ENCODE assay signal across 8 mouse cellular contexts in the genomic region with DNA sequence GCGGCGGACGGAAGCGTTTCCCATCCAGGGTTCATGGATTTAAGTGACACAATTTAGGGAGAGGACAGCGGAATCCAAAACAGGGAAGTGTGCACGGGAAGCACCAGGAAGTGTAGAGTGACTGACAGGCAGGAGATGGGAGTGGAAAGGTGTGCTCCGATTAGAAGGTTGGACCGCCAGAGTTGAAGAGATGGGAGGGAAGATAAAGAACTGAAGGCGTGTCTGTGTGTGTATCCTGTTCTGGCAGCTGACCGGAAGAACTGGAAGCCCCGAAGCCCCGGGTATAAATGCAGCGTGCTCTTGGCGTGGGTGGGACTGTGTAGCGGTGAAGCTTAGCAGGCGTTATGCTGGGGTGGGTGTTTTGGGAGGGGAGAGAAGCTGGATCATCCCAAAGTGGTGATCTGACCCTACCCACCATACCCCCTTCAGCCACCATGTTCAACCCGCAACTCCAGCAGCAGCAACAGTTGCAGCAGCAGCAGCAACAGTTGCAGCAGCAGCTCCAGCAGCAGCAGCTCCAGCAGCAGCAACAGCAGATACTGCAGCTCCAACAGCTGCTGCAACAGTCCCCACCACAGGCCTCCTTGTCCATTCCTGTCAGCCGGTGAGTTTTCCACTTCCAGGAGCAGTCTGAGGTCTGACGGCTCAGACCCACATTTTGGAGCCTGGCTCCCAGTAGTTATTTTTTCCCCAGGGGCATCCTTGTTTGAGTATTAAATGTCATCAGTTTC. TPM values are rescaled to one million over a fixed set of nuclear protein-coding genes. Genes with fewer than 3 reads are reported as not detected.
A peak's percentile ranks its signal among the peaks of the same experiment; 100 is the strongest.
DNase-seq lines count a peak whose midpoint lies in the region; ATAC-seq and TF ChIP-seq lines count a peak whose summit lies in the region.

No protein-coding gene starts in this region.

- peak overlapping the region; percentile 64 for H3K4me3 ChIP-seq in embryonic fibroblast, embryonic 13.5 days (ENCODE audit: insufficient read depth, low read length)
- H3K4me3 ChIP-seq in intestine, embryonic 14.5 days (ENCODE audit: low read depth, low read length): peak overlapping the region; percentile 80
- H3K4me3 ChIP-seq in lung, postnatal 0 days (ENCODE audit: low read depth, low read length): peak overlapping the region; percentile 76
- peak overlapping the region; percentile 78 for H3K4me3 ChIP-seq in stomach, embryonic 16.5 days (replicated peaks; ENCODE audit: low read length)

- H3K4me2 ChIP-seq in intestine, embryonic 14.5 days (ENCODE audit: low read length): peak overlapping the region; percentile 69
- H3K4me2 ChIP-seq in lung, postnatal 0 days (replicated peaks; ENCODE audit: low read depth, low read length): peak overlapping the region; percentile 77
- peak overlapping the region; percentile 66 for H3K4me2 ChIP-seq in stomach, embryonic 16.5 days (ENCODE audit: low read depth, low read length)

- no peaks in the 10 kb centered on the region; the same call in 1 of the 2 replicates for H3K4me1 ChIP-seq in embryonic fibroblast, embryonic 13.5 days (ENCODE audit: control insufficient read depth, insufficient read depth, low read length)
- peaks cover 15% of the 10 kb centered on the region; the same call in 1 of the 2 replicates for H3K4me1 ChIP-seq in intestine, embryonic 14.5 days (replicated peaks; ENCODE audit: control insufficient read depth, insufficient read depth, low read length)
- peaks cover 6% of the 10 kb centered on the region for H3K4me1 ChIP-seq in lung, postnatal 0 days (ENCODE audit: insufficient read depth, low read depth, low read length)
- H3K4me1 ChIP-seq in stomach, embryonic 16.5 days (ENCODE audit: control insufficient read depth, insufficient read depth, low read length): peaks cover 16% of the 10 kb centered on the region; the same call in 1 of the 2 replicates

- 9% methylated on average over 19 of the region's 19 CpGs for WGBS in intestine, embryonic 14.5 days
- 8% methylated on average over 18 of the region's 19 CpGs for WGBS in lung, postnatal 0 days
- WGBS in stomach, embryonic 16.5 days: 6% methylated on average over 19 of the region's 19 CpGs

- no peak for TF ChIP-seq POLR2A in embryonic fibroblast, embryonic 13.5 days (IDR thresholded peaks at IDR 0.05; ENCODE audit: low read depth, low read length)

- H3K27ac ChIP-seq in embryonic fibroblast, embryonic 13.5 days (ENCODE audit: insufficient read depth, low read length): peak overlapping the region; percentile 44
- H3K27ac ChIP-seq in intestine, embryonic 14.5 days (ENCODE audit: low read depth): peak overlapping the region; percentile 92
- H3K27ac ChIP-seq in lung, postnatal 0 days (ENCODE audit: low read length): peak overlapping the region; percentile 93
- peak overlapping the region; percentile 95 for H3K27ac ChIP-seq in stomach, embryonic 16.5 days (ENCODE audit: low read length)

- TF ChIP-seq CTCF in embryonic fibroblast, embryonic 13.5 days (IDR thresholded peaks at IDR 0.05; ENCODE audit: borderline replicate concordance, insufficient read depth, low read length): no peak
- TF ChIP-seq CTCF in lung, postnatal 0 days (IDR thresholded peaks at IDR 0.05): no peak

- H3K9me3 ChIP-seq in intestine, embryonic 14.5 days (ENCODE audit: control insufficient read depth, low read length): no peaks in the 10 kb centered on the region
- H3K9me3 ChIP-seq in lung, postnatal 0 days (ENCODE audit: low read length): no peaks in the 10 kb centered on the region
- no peaks in the 10 kb centered on the region for H3K9me3 ChIP-seq in stomach, embryonic 16.5 days (replicated peaks; ENCODE audit: control insufficient read depth, low read length)

- DNase-seq in CD4-positive helper T cell, adult 2 months (ENCODE audit: low read depth, low spot score): peak; percentile 59
- DNase-seq in ES-CJ7 (ENCODE audit: low read depth, low spot score): peak; percentile 71
- DNase-seq in intestine, embryonic 14.5 days (ENCODE audit: low spot score): no peak
- peak; percentile 85 for DNase-seq in lung, postnatal 0 days (ENCODE audit: low spot score)
- no peak for DNase-seq in urinary bladder, postnatal 25 days (ENCODE audit: low spot score)

- H3K9ac ChIP-seq in intestine, embryonic 14.5 days (ENCODE audit: low read length): peak overlapping the region; percentile 83
- peak overlapping the region; percentile 69 for H3K9ac ChIP-seq in lung, postnatal 0 days (replicated peaks; ENCODE audit: low read depth)
- H3K9ac ChIP-seq in stomach, embryonic 16.5 days (ENCODE audit: low read length): peak overlapping the region; percentile 89

- peaks cover 10% of the 10 kb centered on the region; the same call in 1 of the 2 replicates for H3K27me3 ChIP-seq in intestine, embryonic 14.5 days (replicated peaks; ENCODE audit: control insufficient read depth, insufficient read depth, low read length)
- no peaks in the 10 kb centered on the region for H3K27me3 ChIP-seq in lung, postnatal 0 days (replicated peaks; ENCODE audit: insufficient read depth, low read length)
- H3K27me3 ChIP-seq in stomach, embryonic 16.5 days (ENCODE audit: control insufficient read depth, insufficient read depth, low read length): no peaks in the 10 kb centered on the region

- peaks cover 40% of the 10 kb centered on the region for H3K36me3 ChIP-seq in intestine, embryonic 14.5 days (ENCODE audit: control insufficient read depth, insufficient read depth, low read length)
- peaks cover 14% of the 10 kb centered on the region; the same call in 1 of the 2 replicates for H3K36me3 ChIP-seq in lung, postnatal 0 days (ENCODE audit: insufficient read depth, low read length)
- 0 out of 2 replicates have a peak, but pooled peaks cover 6% of the 10 kb centered on the region for H3K36me3 ChIP-seq in stomach, embryonic 16.5 days (ENCODE audit: control insufficient read depth, insufficient read depth, low read length)

- ATAC-seq in intestine, embryonic 14.5 days (replicated peaks; ENCODE audit: low FRiP score, low TSS enrichment, low read depth): peak; percentile 55
- ATAC-seq in lung, postnatal 0 days: peak; percentile 68
- peak; percentile 63; the same call in 1 of the 2 replicates for ATAC-seq in stomach, embryonic 16.5 days (ENCODE audit: insufficient read depth, low FRiP score)
- no peak for ATAC-seq in cerebellum, adult (ENCODE audit: insufficient number of reproducible peaks, low FRiP score, low TSS enrichment)

- TF ChIP-seq EP300 in lung, postnatal 0 days (IDR thresholded peaks at IDR 0.05): no peak

RNA-seq across cellular contexts. Expression of gene Dnm1, which starts 10.4 kb away (rescaled TPM):
- 37.2 and 52.6 TPM in 2 replicates for polyA plus RNA-seq in embryonic fibroblast, embryonic 13.5 days (2011; ENCODE audit: insufficient read length, low read depth, missing spikeins)
- 22.7 TPM in 2 replicates for polyA plus RNA-seq in intestine, embryonic 14.5 days (2014; fragmentation: Nextera tagmentation; extraction: Ambion mirVana)
- polyA plus RNA-seq in lung, postnatal 0 days (2015; fragmentation: Nextera tagmentation; extraction: Ambion mirVana): 5.0 and 5.1 TPM in 2 replicates
- polyA plus RNA-seq in stomach, embryonic 16.5 days (2015; fragmentation: Nextera tagmentation; extraction: Ambion mirVana): 8.1 and 8.2 TPM in 2 replicates

RNA-seq across cellular contexts. Expression of gene Ciz1, which starts 11.4 kb away (rescaled TPM):
- 41.8 and 47.6 TPM in 2 replicates for polyA plus RNA-seq in embryonic fibroblast, embryonic 13.5 days (2011; ENCODE audit: insufficient read length, low read depth, missing spikeins)
- polyA plus RNA-seq in intestine, embryonic 14.5 days (2014; fragmentation: Nextera tagmentation; extraction: Ambion mirVana): 48.4 and 53.1 TPM in 2 replicates
- 20.1 and 20.4 TPM in 2 replicates for polyA plus RNA-seq in lung, postnatal 0 days (2015; fragmentation: Nextera tagmentation; extraction: Ambion mirVana)
- polyA plus RNA-seq in stomach, embryonic 16.5 days (2015; fragmentation: Nextera tagmentation; extraction: Ambion mirVana): 41.9 and 45.4 TPM in 2 replicates

RNA-seq across cellular contexts. Expression of gene 1110008P14Rik, which starts 18.2 kb away (rescaled TPM):
- 28.8 and 30.3 TPM in 2 replicates for polyA plus RNA-seq in embryonic fibroblast, embryonic 13.5 days (2011; ENCODE audit: insufficient read length, low read depth, missing spikeins)
- 35.7 and 36.8 TPM in 2 replicates for polyA plus RNA-seq in intestine, embryonic 14.5 days (2014; fragmentation: Nextera tagmentation; extraction: Ambion mirVana)
- 73.4 and 78.1 TPM in 2 replicates for polyA plus RNA-seq in lung, postnatal 0 days (2015; fragmentation: Nextera tagmentation; extraction: Ambion mirVana)
- polyA plus RNA-seq in stomach, embryonic 16.5 days (2015; fragmentation: Nextera tagmentation; extraction: Ambion mirVana): 41.5 and 41.9 TPM in 2 replicates

RNA-seq across cellular contexts. Expression of gene Lcn2, which starts 24.5 kb away (rescaled TPM):
- not detected in 2 replicates for polyA plus RNA-seq in embryonic fibroblast, embryonic 13.5 days (2011; ENCODE audit: insufficient read length, low read depth, missing spikeins)
- 0.93 TPM in 1 of 2 replicates, not detected in the other for polyA plus RNA-seq in intestine, embryonic 14.5 days (2014; fragmentation: Nextera tagmentation; extraction: Ambion mirVana)
- 223 and 355 TPM in 2 replicates for polyA plus RNA-seq in lung, postnatal 0 days (2015; fragmentation: Nextera tagmentation; extraction: Ambion mirVana)
- 21.1 and 23.6 TPM in 2 replicates for polyA plus RNA-seq in stomach, embryonic 16.5 days (2015; fragmentation: Nextera tagmentation; extraction: Ambion mirVana)

RNA-seq across cellular contexts. Expression of gene Ptges2, which starts 32.2 kb away (rescaled TPM):
- 14.3 and 18.0 TPM in 2 replicates for polyA plus RNA-seq in embryonic fibroblast, embryonic 13.5 days (2011; ENCODE audit: insufficient read length, low read depth, missing spikeins)
- polyA plus RNA-seq in intestine, embryonic 14.5 days (2014; fragmentation: Nextera tagmentation; extraction: Ambion mirVana): 36.4 and 37.0 TPM in 2 replicates
- polyA plus RNA-seq in lung, postnatal 0 days (2015; fragmentation: Nextera tagmentation; extraction: Ambion mirVana): 21.8 and 22.9 TPM in 2 replicates
- polyA plus RNA-seq in stomach, embryonic 16.5 days (2015; fragmentation: Nextera tagmentation; extraction: Ambion mirVana): 23.7 and 26.7 TPM in 2 replicates

Comparison
In these comparisons a context has a peak if more than half of its experiments do, and no peak if none do; other contexts are left out.
1. DNase-seq: peak in CD4-positive helper T cell, adult 2 months (single experiment), ES-CJ7 (single experiment) and lung, postnatal 0 days (single experiment); none in intestine, embryonic 14.5 days (single experiment) and urinary bladder, postnatal 25 days (single experiment).
2. H3K27ac ChIP-seq: peak in every context shown above with its lines; median percentile 95 in stomach, embryonic 16.5 days; 93 in lung, postnatal 0 days; 92 in intestine, embryonic 14.5 days; 44 in embryonic fibroblast, embryonic 13.5 days.
3. Peak in every context shown above with its lines, with median percentiles within 50 percentile points of each other: H3K4me3 ChIP-seq, H3K4me2 ChIP-seq and H3K9ac ChIP-seq.